Mouse (Mus musculus): ENCODE data around the gene Aipl1.

Gene Aipl1

GRCm38 (mm10) chr11:72037409-72037808 lies at the start of gene Aipl1:
Gene Aipl1, minus strand, starts transcription at chr11:72037509.
- DNase-seq, result no peak

GRCm38 (mm10) chr11:72086251-72087046 lies 49.1 kb upstream of the Aipl1 start:
- no peak for DNase-seq

- DNase-seq, result no peak
Measured at GRCm38 (mm10) chr11:72084337-72084736, 47.0 kb upstream of the Aipl1 start.

GRCm38 (mm10) chr11:72082601-72083000 lies 45.3 kb upstream of the Aipl1 start:
- DNase-seq, result no peak

- DNase-seq, result no peak
Measured at GRCm38 (mm10) chr11:72080461-72080860, 43.2 kb upstream of the Aipl1 start.

GRCm38 (mm10) chr11:72078647-72079046 lies 41.3 kb upstream of the Aipl1 start:
- no peak for DNase-seq

GRCm38 (mm10) chr11:72078056-72078455 lies 40.7 kb upstream of the Aipl1 start:
- no peak for DNase-seq

- DNase-seq, result no peak
Measured at GRCm38 (mm10) chr11:72074230-72074629, 36.9 kb upstream of the Aipl1 start.

GRCm38 (mm10) chr11:72072331-72072905 lies 35.1 kb upstream of the Aipl1 start:
- DNase-seq, result no peak

GRCm38 (mm10) chr11:72070733-72071132 lies 33.4 kb upstream of the Aipl1 start:
- DNase-seq, result no peak

GRCm38 (mm10) chr11:72068026-72068425 lies 30.7 kb upstream of the Aipl1 start:
- no peak for DNase-seq

- DNase-seq, result no peak
Measured at GRCm38 (mm10) chr11:72067326-72067725, 30.0 kb upstream of the Aipl1 start.

GRCm38 (mm10) chr11:72066330-72066729 lies 29.0 kb upstream of the Aipl1 start:
- peak; percentile 28 for DNase-seq

GRCm38 (mm10) chr11:72065103-72065502 lies 27.8 kb upstream of the Aipl1 start:
- no peak for DNase-seq

- no peak for DNase-seq
Measured at GRCm38 (mm10) chr11:72064414-72064813, 27.1 kb upstream of the Aipl1 start.

- DNase-seq, result no peak
Measured at GRCm38 (mm10) chr11:72061093-72061620, 23.8 kb upstream of the Aipl1 start.

- DNase-seq, result no peak
Measured at GRCm38 (mm10) chr11:72060416-72060815, 23.1 kb upstream of the Aipl1 start.

- no peak for DNase-seq
Measured at GRCm38 (mm10) chr11:72057166-72057565, 19.9 kb upstream of the Aipl1 start.

- no peak for DNase-seq
Measured at GRCm38 (mm10) chr11:72055176-72055575, 17.9 kb upstream of the Aipl1 start.

- peak; percentile 76 for DNase-seq
Measured at GRCm38 (mm10) chr11:72052636-72053035, 15.3 kb upstream of the Aipl1 start.

GRCm38 (mm10) chr11:72052221-72052620 lies 14.9 kb upstream of the Aipl1 start:
- no peak for DNase-seq

- DNase-seq, result no peak
Measured at GRCm38 (mm10) chr11:72050895-72051858, 13.9 kb upstream of the Aipl1 start.
